Mouse (Mus musculus) hindbrain, postnatal 0 days (tissue): ENCODE results near the gene Kifc3. TPM values are rescaled to one million over a fixed set of nuclear protein-coding genes. Genes with fewer than 3 reads are reported as not detected.

Experiments
- ATAC-seq: fragments of 200-750 bp; cut with Nextera tagmentation; 2 replicates; pipeline ENCODE4 v1.8.0; 2017; ENCODE audit warnings: mild to moderate bottlenecking, moderate TSS enrichment, moderate library complexity
- DNase-seq: peaks from one replicate; pipeline ENCODE4 v3.0.0-alpha.2; 2015; ENCODE audit warnings: low spot score
- H3K27ac ChIP-seq: fragments of 300-500 bp; sonication (generic); 2 replicates; pipeline ENCODE4 v1.5.1; 2014; ENCODE audit warnings: mild to moderate bottlenecking
- H3K27me3 ChIP-seq: fragments of 300-500 bp; sonication (generic); 2 replicates; pipeline ENCODE4 v1.6.1; 2014; ENCODE audit warnings: low read length, mixed read lengths; ENCODE audit not compliant: insufficient read depth
- H3K36me3 ChIP-seq: fragments of 300-500 bp; sonication (generic); 2 replicates; pipeline ENCODE4 v1.6.1; 2014; ENCODE audit warnings: low read length, mixed read lengths; ENCODE audit not compliant: insufficient read depth
- H3K4me1 ChIP-seq: fragments of 300-500 bp; sonication (generic); 2 replicates; pipeline ENCODE4 v1.6.1; 2014; ENCODE audit warnings: antibody characterized with exemption, low read length, mixed read lengths; ENCODE audit not compliant: insufficient read depth
- H3K4me2 ChIP-seq: fragments of 300-500 bp; sonication (generic); 2 replicates; pipeline ENCODE4 v1.6.1; 2014; ENCODE audit warnings: low read depth, mild to moderate bottlenecking, low read length, moderate library complexity, mixed read lengths
- H3K4me3 ChIP-seq: fragments of 300-500 bp; sonication (generic); 2 replicates; pipeline ENCODE4 v1.5.1; 2014; ENCODE audit warnings: low read length
- H3K9ac ChIP-seq: fragments of 300-500 bp; sonication (generic); replicated peaks from 2 replicates; pipeline ENCODE4 v1.6.1; 2014; ENCODE audit warnings: mild to moderate bottlenecking, low read length, moderate library complexity, mixed read lengths
- H3K9me3 ChIP-seq: fragments of 300-500 bp; sonication (generic); 2 replicates; pipeline ENCODE4 v1.6.1; 2016; ENCODE audit warnings: low read length, mixed read lengths
- CTCF ChIP-seq: IDR thresholded peaks from 2 replicates; pipeline ENCODE4 v1.5.1; 2016; ENCODE audit warnings: antibody characterized with exemption, control low read depth, low read depth
- WGBS: fragments of 180-500 bp; shearing (Covaris S2); extraction: QIAGEN DNeasy Blood & Tissue Kit; methylation state at CpG from one replicate; pipeline ENCODE4 v1.1.7; 2014; 5-methylcytosine and 5-hydroxymethylcytosine counted together
- polyA plus RNA-seq: library from polyadenylated mRNA; unstranded; fragments of >200 nt; fragmentation: Nextera tagmentation; extraction: Ambion mirVana; gene quantifications from 2 replicates; pipeline ENCODE4 v1.2.1, GENCODE M21; 2015
- total RNA-seq: library from RNA; depleted of rRNA; stranded (reverse); fragments of >200 nt; gene quantifications from 2 replicates; pipeline ENCODE4 v1.2.3, GENCODE M21; 2014

Gene Kifc3
- total and polyA plus RNA-seq, 2 experiments from 2014 or later, result 29.0 to 50.2 TPM

- H3K4me1 ChIP-seq, result no peaks in the 10 kb centered on the region
These were observed 1.4 kb upstream of the Kifc3 start for GRCm38 (mm10) chr8:95204039-95204380.

GRCm38 (mm10) chr8:95203326-95204038 lies 870 bp upstream of the Kifc3 start:
- DNase-seq, result no peak
- Histone ChIP-seq H3K4me1 (no peaks in the 10 kb centered on the region), H3K9me3 (no peaks in the 10 kb centered on the region), H3K27ac (no peak overlapping the region), H3K4me2 (no peak overlapping the region), H3K36me3 (no peaks in the 10 kb centered on the region), H3K27me3 (no peaks in the 10 kb centered on the region), H3K9ac (no peak overlapping the region), H3K4me3 (no peak overlapping the region)
- TF ChIP-seq CTCF, result no peak
- WGBS, result 50% methylated on average over 9 of the region's 9 CpGs
- ATAC-seq, result peak; percentile 34; the same call in 1 of the 2 replicates

More at GRCm38 (mm10) chr8:95204039-95204380, 1.4 kb upstream of the Kifc3 start:
- ATAC-seq, result peak; percentile 86
- Histone ChIP-seq H3K4me3 (no peak overlapping the region), H3K9ac (no peak overlapping the region), H3K27ac (no peak overlapping the region), H3K27me3 (no peaks in the 10 kb centered on the region), H3K36me3 (no peaks in the 10 kb centered on the region), H3K9me3 (no peaks in the 10 kb centered on the region), H3K4me2 (no peak overlapping the region)
- DNase-seq, result peak; percentile 87
- WGBS, result 18% methylated on average over 10 of the region's 10 CpGs
- TF ChIP-seq CTCF, result peak; percentile 99

- no peak for TF ChIP-seq CTCF
- Histone ChIP-seq H3K9me3 (no peaks in the 10 kb centered on the region), H3K4me1 (no peaks in the 10 kb centered on the region), H3K36me3 (no peaks in the 10 kb centered on the region), H3K4me2 (no peak overlapping the region), H3K4me3 (no peak overlapping the region), H3K9ac (no peak overlapping the region), H3K27me3 (no peaks in the 10 kb centered on the region), H3K27ac (no peak overlapping the region)
- 69% methylated on average over 8 of the region's 8 CpGs for WGBS
- DNase-seq (peak; percentile 18), ATAC-seq (no peak)
These were observed 499 bp downstream of the Kifc3 start for GRCm38 (mm10) chr8:95202056-95202570.

GRCm38 (mm10) chr8:95201491-95201890 lies 1.1 kb downstream of the Kifc3 start:
- Histone ChIP-seq H3K27ac (no peak overlapping the region), H3K9ac (no peak overlapping the region), H3K36me3 (no peaks in the 10 kb centered on the region), H3K9me3 (no peaks in the 10 kb centered on the region), H3K4me2 (no peak overlapping the region), H3K4me1 (no peaks in the 10 kb centered on the region), H3K4me3 (no peak overlapping the region), H3K27me3 (no peaks in the 10 kb centered on the region)
- ATAC-seq (no peak), DNase-seq (no peak)
- 56% methylated on average over 7 of the region's 7 CpGs for WGBS
- no peak for TF ChIP-seq CTCF

GRCm38 (mm10) chr8:95200001-95200405 lies 2.6 kb downstream of the Kifc3 start:
- DNase-seq (no peak), ATAC-seq (no peak)
- Histone ChIP-seq H3K27me3 (no peaks in the 10 kb centered on the region), H3K4me3 (no peak overlapping the region), H3K27ac (no peak overlapping the region), H3K4me2 (no peak overlapping the region), H3K9ac (no peak overlapping the region), H3K36me3 (no peaks in the 10 kb centered on the region), H3K9me3 (no peaks in the 10 kb centered on the region), H3K4me1 (no peaks in the 10 kb centered on the region)
- TF ChIP-seq CTCF, result no peak
- WGBS, result 78% methylated on average over 9 of the region's 9 CpGs

GRCm38 (mm10) chr8:95195728-95196127 lies 6.9 kb downstream of the Kifc3 start:
- H3K4me3 ChIP-seq, result no peak overlapping the region
- no peak for DNase-seq
- WGBS, result 75% methylated on average over 11 of the region's 11 CpGs

GRCm38 (mm10) chr8:95191497-95192175 lies 11.0 kb downstream of the Kifc3 start:
- TF ChIP-seq CTCF, result no peak
- no peaks in the 10 kb centered on the region for H3K27me3 ChIP-seq
- 89% methylated on average over 9 of the region's 9 CpGs for WGBS

More at GRCm38 (mm10) chr8:95195728-95196127, 6.9 kb downstream of the Kifc3 start:
- H3K27ac ChIP-seq, result no peak overlapping the region
- H3K9ac ChIP-seq, result no peak overlapping the region
- no peaks in the 10 kb centered on the region for H3K9me3 ChIP-seq
- no peaks in the 10 kb centered on the region for H3K4me1 ChIP-seq
- H3K4me2 ChIP-seq, result no peak overlapping the region
- no peak for TF ChIP-seq CTCF
- ATAC-seq, result no peak
- H3K36me3 ChIP-seq, result no peaks in the 10 kb centered on the region
- H3K27me3 ChIP-seq, result no peaks in the 10 kb centered on the region

More at GRCm38 (mm10) chr8:95191497-95192175, 11.0 kb downstream of the Kifc3 start:
- Histone ChIP-seq H3K4me1 (no peaks in the 10 kb centered on the region), H3K9me3 (no peaks in the 10 kb centered on the region), H3K27ac (no peak overlapping the region), H3K4me2 (no peak overlapping the region), H3K4me3 (no peak overlapping the region), H3K36me3 (no peaks in the 10 kb centered on the region), H3K9ac (no peak overlapping the region)
- ATAC-seq (no peak), DNase-seq (no peak)
